Mouse (Mus musculus) cerebellum, adult 2 months (tissue): ENCODE data around the gene Ufsp1.

Experiments
- CTCF ChIP-seq: fragments of 200-500 bp; IDR thresholded peaks from 2 replicates; pipeline ENCODE4 v1.5.1; 2011; ENCODE audit warnings: low read depth, mild to moderate bottlenecking, control low read depth, low read length, moderate library complexity, borderline replicate concordance; ENCODE audit not compliant: insufficient read depth
- POLR2A ChIP-seq: fragments of 200-500 bp; IDR thresholded peaks from 2 replicates; pipeline ENCODE4 v1.6.1; 2011; ENCODE audit warnings: low read length, control low read depth, borderline replicate concordance; ENCODE audit not compliant: insufficient read depth

DNA sequence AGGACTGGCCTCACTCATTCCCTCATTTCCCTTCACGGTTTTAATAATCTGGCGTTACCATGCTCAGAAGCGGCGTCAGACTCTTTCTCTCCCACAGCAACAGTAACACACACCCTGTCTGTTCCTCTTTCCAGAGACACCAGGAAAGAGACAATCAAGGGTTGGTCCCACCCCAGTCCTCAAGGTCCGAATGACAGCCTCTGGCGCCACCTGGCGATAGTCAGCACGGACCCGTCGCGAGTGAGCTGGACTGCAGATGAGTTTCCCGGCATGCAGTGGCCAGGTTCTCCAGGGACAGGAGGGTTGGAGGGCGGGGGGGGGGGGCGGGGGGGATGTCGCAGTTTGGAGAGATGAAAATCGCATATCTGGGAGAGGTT is 7.8 kb upstream of the Ufsp1 start:
- TF ChIP-seq CTCF, result peak; percentile 96
- TF ChIP-seq POLR2A, result no peak
